Mouse (Mus musculus) left cerebral cortex, adult 9 months (tissue): ENCODE measurements at regions not wholly inside any gene's neighbourhood (a gene's known extent, or its start where the extent isn't known, plus 50 kb on each side); places are given as distances from the start of the nearest gene placed in this dataset.
"Not testable (repeated sequence)": the region's sequence is repeated elsewhere in the genome, so short reads cannot be mapped to it uniquely, and the experiment has no call there.

Source experiments
- DNase-seq, 2 experiments: peaks; one replicate each; pipeline ENCODE4 v3.0.0; 2022; ENCODE audit warnings: low spot score in 2 of 2

DNA sequence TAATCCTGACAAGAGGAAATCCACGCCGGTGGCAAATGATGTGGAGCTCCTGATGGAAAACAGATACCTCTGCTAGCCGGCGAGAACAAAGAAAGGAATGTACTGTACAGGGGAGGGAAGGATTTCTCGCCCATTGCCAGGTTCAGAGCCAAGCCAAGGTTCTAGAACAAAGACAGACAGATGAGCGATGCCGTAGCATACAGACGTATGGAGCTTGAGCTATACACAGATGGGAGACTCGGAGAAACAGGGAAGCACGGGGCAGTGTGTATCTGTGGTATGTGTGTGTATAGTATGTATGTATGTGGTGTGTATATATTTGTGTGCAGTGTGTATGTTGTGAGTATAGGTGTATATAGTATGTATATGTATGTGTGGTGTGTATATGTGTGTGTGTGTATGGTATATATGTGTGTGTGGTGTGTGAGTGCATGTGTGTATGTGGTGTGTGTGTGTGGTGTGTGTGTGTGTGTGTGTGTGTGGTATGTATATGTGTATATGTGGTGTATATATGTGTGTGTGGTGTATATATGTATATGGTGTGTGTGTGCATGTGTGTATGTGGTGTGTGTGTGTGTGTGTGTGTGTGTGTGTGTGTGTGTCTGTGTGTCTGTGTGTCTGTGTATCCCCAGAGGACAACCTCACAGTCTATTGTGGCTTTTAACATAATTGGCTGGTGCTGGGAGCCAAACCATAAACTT lies 140.6 kb downstream of the Cand1 start:
- no peak for DNase-seq

DNA sequence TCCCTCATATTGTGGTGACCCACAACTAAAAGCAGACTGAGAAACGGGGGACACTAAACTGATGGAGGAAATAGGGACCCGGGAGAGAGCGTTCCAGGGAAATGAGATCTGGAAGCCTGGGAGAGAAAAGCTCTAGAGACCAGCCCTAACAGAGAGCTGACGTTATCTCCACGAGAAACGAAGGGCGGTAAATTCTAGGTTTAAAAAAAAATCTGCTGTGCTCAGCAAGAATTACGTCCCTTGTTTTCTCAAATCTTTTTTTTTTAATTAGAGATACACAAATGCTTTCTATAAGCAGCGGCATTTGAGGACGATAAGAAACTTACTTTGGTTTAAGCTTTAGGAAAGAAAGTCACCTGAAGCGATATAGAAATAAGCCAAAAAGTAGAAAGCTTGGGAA lies 145.7 kb downstream of the Cand1 start:
- DNase-seq = no peak

GRCm38 (mm10) chr10:119087886-119088285 lies 152.0 kb downstream of the Cand1 start:
- no peak for DNase-seq

DNA sequence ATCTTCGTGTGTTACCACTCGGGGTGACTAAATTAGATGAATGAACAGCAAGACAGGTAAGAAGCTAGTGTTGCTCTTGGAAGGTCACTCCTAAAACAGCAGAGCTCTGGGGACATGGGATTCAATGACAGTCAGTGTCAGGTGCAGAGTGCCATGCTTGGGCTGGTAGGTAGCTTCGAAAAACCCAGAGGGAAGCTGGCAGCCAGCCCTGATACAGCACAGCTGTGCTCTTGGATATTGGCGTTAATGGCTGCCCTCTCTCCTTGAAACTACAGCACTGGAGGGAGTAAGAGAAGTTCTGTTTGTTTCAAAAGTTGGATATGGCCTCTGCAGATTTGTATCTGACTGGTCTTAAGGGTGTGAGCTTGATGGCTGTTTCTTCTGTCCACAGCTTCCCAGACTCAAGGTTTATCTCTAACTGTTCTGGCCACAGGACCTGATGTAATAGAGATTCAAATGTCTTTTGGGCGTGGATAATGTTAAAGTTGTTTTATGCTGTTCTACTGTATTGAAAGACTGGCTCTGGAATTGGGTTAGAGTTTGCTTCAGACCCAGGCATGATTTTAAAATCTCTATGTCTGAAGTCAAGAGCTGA lies 152.7 kb downstream of the Cand1 start:
- no peak for DNase-seq

- DNase-seq = no peak
Observed at GRCm38 (mm10) chr10:119086450-119086849, 153.4 kb downstream of the Cand1 start.

- DNase-seq = no peak
Observed at GRCm38 (mm10) chr10:119083431-119083830, 156.4 kb downstream of the Cand1 start.

GRCm38 (mm10) chr10:119082861-119083260 lies 157.0 kb downstream of the Cand1 start:
- DNase-seq = no peak

- not testable (repeated sequence) for DNase-seq
Observed at GRCm38 (mm10) chr10:119081766-119082165, 158.1 kb downstream of the Cand1 start.

- DNase-seq = no peak
Observed at GRCm38 (mm10) chr10:119076100-119076566, 163.7 kb downstream of the Cand1 start.

DNA sequence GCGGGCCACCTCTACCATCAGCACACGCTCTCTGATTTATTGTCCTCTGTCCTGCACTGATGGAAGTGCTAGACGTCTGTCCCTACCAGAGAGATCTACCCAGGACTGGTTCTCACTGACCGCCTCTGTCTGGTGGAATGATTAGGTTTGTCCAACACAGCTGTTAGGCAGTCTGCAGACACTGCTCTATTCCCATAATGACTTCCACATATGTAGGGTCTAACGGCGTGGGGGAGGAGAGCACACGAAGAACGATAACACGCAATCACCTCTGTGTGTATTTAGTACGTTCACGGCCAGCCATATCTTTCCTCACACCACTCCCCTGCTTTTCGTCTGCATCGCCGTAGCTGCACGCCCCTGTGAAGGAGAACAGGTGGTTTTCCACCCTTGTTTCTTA lies 165.0 kb downstream of the Cand1 start:
- no peak for DNase-seq

DNA sequence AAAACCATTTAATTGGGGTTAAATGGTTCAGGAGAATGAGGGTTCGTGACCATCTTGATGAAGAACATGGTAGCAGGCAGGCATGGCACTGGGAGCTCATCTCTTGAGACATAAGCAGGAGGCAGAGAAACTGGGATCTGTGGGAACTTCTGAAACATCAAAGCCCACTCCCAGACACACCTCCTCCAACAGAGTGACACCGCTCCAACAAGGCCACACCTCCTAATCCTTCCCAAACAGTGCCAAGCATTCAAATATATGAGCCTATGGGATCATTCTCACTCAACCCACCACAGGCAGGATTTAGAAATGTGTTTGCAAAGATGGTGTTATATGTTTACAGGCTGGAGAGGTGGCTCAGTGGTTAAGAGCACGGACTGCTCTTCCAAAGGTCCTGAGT lies 165.9 kb downstream of the Cand1 start:
- DNase-seq = no peak

DNA sequence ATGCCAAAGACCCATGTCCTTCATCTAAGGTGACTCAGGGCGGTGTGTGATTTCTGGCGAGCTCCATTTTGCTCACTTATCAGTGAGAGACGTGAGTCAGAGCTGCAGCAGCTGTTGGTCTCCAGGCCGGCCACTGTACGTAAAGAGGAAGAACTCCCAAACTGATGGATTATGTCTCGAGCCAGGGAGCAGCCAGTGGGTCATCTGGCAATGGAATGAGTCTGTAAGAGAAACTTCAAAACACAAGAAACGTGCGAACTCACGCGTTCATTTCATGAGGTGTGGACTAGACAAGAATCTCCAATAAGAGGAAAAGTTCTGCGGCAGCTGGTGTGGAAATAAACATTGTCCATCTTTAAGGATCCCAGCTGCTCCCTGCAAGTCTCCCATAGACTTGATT lies 170.4 kb downstream of the Cand1 start:
- DNase-seq = no peak

GRCm38 (mm10) chr10:119067838-119068237 lies 172.0 kb downstream of the Cand1 start:
- no peak for DNase-seq

DNA sequence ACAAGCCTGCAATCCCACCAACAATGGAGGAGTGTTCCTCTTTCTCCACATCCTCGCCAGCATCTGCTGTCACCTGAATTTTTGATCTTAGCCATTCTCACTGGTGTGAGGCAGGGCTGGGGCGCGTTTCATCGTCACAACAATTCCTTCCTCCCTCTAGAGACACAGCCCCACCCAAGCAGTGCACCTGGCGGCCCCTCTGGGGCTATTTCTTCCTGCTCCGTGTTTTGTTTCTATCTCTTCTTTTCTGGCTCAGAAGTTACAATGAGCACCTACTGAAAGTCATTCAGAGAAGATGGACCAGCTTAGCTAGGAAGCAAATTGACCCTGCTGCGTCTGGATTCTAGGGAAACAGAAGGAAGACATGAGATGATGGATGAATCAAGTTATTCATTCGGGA lies 172.5 kb downstream of the Cand1 start:
- no peak for DNase-seq

DNA sequence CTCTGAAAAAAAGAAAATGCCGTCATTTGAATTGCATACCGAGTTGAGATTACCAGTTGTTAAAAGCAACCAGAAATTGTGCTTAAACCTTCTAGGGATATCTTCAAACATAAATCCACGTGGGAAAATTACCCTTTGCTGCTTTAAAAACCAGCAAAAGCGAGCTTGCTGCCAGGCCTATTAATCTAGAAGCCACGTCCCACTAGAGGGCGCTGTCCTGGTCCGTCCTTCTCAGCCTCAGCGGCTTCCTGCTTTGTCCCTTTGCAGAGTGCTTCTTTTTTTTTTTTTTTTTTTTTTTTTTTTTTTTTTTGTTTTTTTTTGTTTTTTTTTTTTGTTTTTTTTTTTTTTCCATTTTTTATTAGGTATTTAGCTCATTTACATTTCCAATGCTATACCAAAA lies 173.9 kb downstream of the Cand1 start:
- peak in 1 of 2 experiments; percentile 67 for DNase-seq

DNA sequence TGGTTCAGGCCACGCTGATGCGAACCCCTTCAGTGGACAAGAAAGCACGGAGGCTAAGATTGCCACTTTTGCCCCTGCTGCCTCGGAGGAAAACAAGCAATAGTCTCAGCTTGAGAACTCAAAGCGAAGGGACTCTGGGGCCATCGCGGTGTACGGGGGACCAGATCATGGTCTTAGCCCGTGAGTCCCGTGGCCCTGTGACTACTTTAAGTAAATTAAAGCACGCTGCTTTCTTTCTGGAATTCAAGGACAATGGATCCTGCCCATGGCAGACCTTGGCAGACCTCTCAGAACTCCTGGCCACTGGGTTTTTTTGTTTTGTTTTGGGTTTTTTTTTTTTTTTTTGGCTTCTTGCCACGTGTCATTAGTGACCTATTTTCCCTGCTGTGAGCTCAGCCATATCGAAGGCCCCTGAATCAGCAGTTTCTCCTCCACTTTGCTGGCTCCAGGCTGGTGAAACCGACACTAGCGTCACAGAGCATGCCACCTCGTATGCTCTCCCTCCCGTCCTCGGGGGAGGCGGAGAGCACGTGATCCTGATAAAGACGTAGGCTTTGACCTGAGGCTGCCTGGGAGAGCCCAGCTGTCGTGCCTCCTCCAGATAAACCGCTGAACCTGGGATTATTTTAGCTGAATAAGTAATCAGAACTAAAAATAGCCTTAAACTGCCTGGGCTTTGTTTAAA lies 174.6 kb downstream of the Cand1 start:
- peak in 1 of 2 experiments; percentile 40 for DNase-seq

DNA sequence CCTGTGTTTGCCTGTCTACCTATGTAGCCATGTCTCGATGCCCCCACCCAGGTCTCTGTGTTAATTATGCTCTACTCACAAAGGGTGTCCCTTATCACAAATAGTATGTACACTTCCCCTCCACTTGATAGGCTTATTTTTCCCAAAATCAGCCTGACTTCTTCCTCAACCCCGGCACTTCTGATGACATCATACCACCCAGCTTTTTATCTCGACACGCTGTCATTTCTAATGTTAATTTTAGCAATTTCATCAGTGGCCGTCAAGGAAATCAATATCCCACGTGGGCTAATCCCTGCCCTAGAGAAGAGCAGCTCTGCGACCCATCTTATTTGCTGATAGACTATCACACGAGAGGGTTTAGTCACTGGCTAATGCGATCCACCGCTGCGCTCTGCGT lies 175.6 kb downstream of the Cand1 start:
- no peak for DNase-seq

- no peak for DNase-seq
Observed at GRCm38 (mm10) chr10:119063209-119063699, 176.6 kb downstream of the Cand1 start.

DNA sequence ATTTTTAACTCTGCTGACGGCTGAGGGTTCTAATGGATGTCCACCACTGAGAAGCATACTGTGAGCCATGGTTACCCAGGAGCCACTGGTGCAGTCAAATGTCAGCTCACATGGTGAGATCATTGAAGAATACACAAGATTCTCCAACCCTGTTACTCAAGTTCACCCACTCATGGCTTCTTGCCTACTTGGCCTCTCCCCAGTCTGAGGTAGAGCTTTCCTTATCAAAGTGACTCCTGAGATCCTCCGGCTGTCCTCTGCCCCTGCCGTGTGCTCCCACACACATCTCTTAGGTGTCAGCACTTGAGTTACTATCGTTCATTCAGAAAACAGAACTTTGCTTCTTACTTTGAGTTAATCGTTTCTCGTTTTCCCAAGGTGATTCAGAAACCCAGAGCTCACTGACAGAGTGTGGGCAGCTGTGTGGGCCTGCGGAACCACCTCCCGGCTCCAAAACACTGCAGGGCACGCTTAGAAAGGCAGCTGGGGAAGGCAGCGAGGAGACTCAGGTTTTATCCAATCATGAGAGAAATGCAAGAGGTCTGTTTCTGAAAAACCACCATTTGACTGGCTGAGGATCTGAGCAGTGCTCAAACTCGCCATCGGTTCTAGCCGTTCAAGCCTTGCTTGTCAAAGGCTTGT lies 177.8 kb downstream of the Cand1 start:
- no peak for DNase-seq

- DNase-seq = no peak
Observed at GRCm38 (mm10) chr10:119061349-119061850, 178.5 kb downstream of the Cand1 start.

- DNase-seq = no peak
Observed at GRCm38 (mm10) chr10:119058493-119059020, 181.3 kb downstream of the Cand1 start.
